Mouse (Mus musculus) right cerebral cortex, postnatal 4 days (tissue): ENCODE measurements around the gene Tram2.

Source experiments
- DNase-seq: peaks from one replicate; pipeline ENCODE4 v3.0.0-alpha.2; 2022

The Tram2 gene

GRCm38 (mm10) chr1:21079217-21079773 lies at the start of gene Tram2:
Tram2 (minus strand) TSS chr1:21079229.
- peak; percentile 93 for DNase-seq

GRCm38 (mm10) chr1:21124713-21125336 lies 45.8 kb upstream of the Tram2 start:
- no peak for DNase-seq

- DNase-seq = no peak
Observed at GRCm38 (mm10) chr1:21103784-21104183, 24.8 kb upstream of the Tram2 start.

- DNase-seq = peak; percentile 50
Observed at GRCm38 (mm10) chr1:21101221-21102006, 22.4 kb upstream of the Tram2 start.

GRCm38 (mm10) chr1:21100726-21101125 lies 21.7 kb upstream of the Tram2 start:
- no peak for DNase-seq

- no peak for DNase-seq
Observed at GRCm38 (mm10) chr1:21097001-21097989, 18.3 kb upstream of the Tram2 start.

GRCm38 (mm10) chr1:21094644-21095215 lies 15.7 kb upstream of the Tram2 start:
- DNase-seq = no peak

GRCm38 (mm10) chr1:21089661-21090117 lies 10.7 kb upstream of the Tram2 start:
- peak; percentile 11 for DNase-seq

- no peak for DNase-seq
Observed at GRCm38 (mm10) chr1:21086291-21086690, 7.3 kb upstream of the Tram2 start.

- no peak for DNase-seq
Observed at GRCm38 (mm10) chr1:21084661-21085060, 5.6 kb upstream of the Tram2 start.

GRCm38 (mm10) chr1:21080362-21080761 lies 1.3 kb upstream of the Tram2 start:
- no peak for DNase-seq

GRCm38 (mm10) chr1:21078481-21079214 lies 381 bp downstream of the Tram2 start:
- DNase-seq = no peak

- DNase-seq = no peak
Observed at GRCm38 (mm10) chr1:21077619-21078018, 1.4 kb downstream of the Tram2 start.

GRCm38 (mm10) chr1:21077191-21077590 lies 1.8 kb downstream of the Tram2 start:
- DNase-seq = no peak

GRCm38 (mm10) chr1:21075986-21076495 lies 3.0 kb downstream of the Tram2 start:
- no peak for DNase-seq

GRCm38 (mm10) chr1:21074231-21074630 lies 4.8 kb downstream of the Tram2 start:
- DNase-seq = peak; percentile 34

- DNase-seq = no peak
Observed at GRCm38 (mm10) chr1:21072875-21073444, 6.1 kb downstream of the Tram2 start.

GRCm38 (mm10) chr1:21070658-21071057 lies 8.4 kb downstream of the Tram2 start:
- no peak for DNase-seq

GRCm38 (mm10) chr1:21069830-21070522 lies 9.1 kb downstream of the Tram2 start:
- DNase-seq = no peak

GRCm38 (mm10) chr1:21068491-21068890 lies 10.5 kb downstream of the Tram2 start:
- no peak for DNase-seq
